Mouse (Mus musculus) 416B (cell line): ENCODE results near the gene C1qb.
A peak's percentile ranks its signal among the peaks of the same experiment; 100 is the strongest.

Experiments used
- DNase-seq: peaks from one replicate; pipeline ENCODE4 v3.0.0; 2011; ENCODE audit warnings: low read depth

The C1qb gene

DNA sequence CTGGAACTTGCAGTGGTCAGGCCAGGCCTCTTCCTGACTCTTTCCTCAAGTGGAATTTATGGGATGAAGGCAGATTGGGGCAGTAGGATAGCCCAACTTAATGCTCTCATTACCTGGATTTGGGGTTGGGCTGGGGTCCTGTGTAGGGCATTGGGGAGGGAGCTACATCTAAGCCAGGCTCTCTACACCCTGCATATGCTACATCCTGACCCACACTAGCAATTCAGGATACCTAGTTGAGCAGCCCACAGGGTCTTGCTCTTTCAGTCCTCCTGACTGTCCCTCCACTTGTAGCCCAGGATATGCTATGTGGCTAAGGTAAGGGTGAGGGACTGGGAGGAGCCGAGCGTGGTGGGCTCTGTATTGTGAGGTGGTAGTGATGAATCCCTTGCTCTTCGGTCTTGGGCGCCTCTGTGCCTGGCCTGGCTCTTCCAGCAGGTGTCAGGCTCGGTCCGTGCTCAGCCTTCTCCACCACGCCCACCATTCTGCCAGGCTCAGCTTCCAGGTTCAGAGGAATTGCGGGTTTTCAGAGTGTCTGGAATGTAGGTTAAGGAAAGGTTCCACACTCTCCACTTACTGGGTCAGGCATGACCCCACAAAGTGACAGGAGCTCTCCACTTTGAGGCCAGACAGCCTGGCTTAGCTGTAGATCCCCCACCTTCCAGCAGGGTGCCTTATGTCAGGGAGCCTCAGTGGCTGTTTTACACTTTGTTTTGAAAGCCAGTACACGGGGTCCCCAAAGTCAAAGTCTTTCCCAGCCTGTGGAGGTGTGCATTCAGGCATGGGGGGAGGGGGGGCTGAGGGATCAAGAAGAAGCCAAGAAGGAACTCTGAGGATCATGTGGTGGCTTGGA, 7.9 kb upstream of the C1qb start:
- DNase-seq: no peak

DNA sequence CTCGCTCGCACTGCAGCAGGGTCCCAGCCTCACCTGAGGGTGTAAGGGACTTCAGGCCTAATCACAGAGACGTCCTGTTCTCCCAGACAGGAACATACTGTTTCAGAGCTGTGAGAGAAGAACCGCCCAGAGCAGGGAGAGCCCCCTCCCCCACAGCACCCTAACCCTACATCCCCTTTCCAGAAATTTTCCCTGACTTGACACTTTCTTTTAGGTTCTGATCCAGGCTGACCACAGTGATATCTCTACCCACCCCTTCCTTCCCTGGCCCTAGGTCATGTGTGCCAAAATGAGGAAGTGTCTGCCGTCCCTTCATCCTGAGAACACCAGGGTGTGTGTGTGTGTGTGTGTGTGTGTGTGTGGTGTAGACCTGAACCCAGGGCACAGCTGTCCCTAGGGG, 6.8 kb upstream of the C1qb start, which contains the start of gene C1qc:
Gene C1qc (minus strand): TSS at position 255 of the 400 bp plus-strand sequence.
- peak; percentile 76 for DNase-seq

DNA sequence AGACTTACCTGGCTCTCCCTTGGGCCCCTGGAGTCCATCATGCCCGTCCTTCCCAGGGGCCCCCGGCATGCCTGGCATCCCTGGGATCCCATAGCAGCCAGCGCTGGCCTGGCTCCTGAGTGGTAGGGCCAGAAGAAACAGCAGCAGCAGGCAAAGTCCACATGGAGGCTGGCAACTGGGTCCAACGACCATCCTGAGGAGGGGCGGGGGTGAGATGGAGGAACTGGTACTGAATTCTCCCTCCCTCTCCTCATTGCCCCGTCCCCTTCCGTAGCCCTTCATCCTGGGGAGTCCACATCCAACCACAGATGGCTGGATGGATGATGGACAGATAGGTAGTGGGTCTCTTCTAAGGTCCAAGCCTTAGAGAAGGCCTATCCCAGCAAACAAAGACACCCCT, 6.4 kb upstream of the C1qb start:
- no peak for DNase-seq

DNA sequence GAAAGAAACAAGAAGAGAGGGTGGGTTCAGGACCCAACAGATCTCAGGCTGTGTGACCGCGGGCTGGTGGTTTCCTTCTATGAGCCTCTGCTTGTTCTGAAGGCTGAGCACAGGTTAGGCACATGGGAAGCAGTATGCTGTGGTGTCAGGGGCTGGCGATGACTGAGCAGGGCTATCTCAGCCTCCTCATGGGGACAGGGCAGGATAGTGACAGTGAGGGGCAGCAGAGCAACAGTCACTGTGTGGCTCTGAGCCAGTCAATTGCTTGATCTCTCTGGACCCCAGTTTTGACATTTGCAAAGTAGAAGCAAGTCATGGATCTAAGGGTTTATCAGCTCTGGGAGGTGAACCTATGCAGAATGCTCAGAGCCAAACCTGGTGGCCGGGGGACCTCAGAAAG, 5.1 kb upstream of the C1qb start:
- no peak for DNase-seq

DNA sequence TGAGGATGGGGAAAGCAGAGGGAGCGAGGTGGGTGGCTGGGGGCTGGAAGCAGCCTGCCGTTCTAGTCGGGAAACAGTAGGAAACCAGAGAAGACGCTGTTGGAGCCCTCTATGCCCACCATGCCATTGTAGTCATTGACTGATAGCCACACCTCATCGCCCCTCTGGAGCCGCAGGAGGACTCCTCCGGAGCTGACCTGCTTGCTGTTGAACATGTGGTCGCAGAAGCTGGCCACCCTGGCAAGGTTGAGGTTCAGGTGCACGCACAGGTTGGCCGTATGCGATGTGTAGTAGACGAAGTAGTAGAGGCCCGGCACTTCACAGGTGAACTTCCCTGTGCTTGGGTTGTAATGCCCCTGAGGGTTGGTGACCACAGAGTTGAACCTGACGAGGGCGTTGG, 4.0 kb upstream of the C1qb start:
- DNase-seq: no peak

DNA sequence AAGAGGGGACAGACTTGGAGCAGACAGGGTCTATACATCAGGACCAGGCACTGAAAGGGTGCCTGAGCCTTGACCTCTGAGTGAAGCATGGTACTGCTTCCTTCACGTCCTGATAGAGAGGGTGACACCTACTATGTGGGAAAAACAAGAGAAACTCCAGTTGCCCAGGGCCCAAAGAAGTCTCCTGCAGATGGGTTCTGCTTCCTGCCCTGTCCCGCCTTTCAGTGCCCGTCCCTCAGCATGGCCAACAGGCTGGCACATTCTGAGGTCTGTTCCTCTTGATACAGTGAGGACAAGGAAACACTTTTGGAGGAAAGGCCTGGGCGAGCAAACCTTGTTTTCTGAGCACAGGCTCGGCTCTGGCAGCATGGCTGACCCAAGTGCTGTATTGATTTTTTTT, 1.7 kb upstream of the C1qb start:
- DNase-seq: no peak

DNA sequence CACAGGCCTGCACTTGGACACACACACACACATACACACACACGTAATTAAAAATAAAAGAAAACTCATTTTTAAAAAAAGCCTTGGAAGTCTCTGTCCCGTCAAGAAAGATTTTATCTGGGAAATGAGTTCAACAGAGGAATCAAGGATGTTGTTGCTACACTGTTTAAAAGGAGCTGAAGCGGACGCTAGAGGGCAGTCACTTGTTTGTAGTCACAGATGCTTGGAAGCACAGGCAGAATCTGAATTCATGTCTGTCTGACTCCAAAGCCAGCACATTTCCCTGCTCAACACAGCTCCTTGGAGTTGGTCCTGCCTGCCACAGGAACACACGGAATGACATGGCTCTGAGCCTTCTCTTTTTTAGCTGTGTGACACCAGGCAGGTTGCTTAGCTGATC, 7.4 kb downstream of the C1qb start:
- peak; percentile 43 for DNase-seq

DNA sequence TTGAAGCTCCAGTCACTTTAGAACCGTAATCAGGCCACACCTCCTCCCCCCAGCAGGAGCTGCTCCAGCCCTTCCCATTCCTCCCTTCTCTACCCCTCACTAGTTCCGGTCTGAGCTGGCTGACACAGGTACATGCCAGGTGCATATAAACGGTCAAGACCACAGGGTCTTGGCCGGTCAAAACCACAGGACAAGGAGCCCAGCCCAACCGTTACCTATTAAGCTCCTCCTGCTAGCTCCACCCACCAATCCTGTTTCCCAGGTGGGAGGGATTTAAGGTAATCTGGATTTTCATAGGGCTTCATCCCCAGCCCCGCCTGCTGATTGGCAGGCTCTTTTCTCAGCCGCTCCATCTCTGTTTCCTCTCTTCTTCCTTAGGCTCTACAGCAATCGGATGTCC, 7.8 kb downstream of the C1qb start:
- no peak for DNase-seq

DNA sequence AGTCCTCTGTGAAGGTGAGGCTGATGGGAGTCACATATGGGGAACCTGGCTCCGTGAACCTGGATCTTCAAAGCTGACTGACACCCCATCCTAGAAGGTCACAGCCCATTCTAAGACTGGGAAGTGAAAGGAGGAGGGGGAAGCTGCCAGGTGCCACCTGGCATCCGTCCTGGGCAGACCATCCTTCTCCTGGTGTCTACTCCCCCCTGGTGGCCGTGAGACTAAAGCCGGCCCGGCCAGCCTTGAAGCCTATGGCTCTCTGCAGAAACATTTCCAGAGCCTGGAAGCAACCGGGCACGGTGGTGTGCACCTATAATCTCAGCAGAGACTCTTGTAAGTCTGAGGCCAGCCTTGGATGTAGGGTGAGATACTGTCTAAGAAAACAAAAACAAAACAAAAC, 9.0 kb downstream of the C1qb start:
- DNase-seq: peak; percentile 28

DNA sequence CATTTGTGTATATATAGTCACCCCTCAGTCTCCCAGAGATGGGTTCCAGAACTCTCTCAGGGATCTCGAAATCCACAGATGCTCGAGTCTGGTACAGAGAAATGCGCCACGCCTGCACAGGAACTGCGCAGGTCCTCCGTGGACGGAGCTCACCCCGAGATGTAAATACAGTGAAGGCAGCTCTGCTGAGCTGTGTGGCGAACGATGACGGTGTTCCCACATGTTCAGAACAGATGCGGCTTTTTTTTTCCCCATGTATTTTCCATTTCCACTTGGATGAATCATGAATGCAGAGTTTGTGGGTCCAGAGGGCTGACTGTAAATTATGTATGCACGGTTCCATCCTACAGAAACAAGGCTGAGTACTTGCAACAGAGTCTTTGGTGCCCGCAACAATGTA, 11.0 kb downstream of the C1qb start:
- DNase-seq: no peak

DNA sequence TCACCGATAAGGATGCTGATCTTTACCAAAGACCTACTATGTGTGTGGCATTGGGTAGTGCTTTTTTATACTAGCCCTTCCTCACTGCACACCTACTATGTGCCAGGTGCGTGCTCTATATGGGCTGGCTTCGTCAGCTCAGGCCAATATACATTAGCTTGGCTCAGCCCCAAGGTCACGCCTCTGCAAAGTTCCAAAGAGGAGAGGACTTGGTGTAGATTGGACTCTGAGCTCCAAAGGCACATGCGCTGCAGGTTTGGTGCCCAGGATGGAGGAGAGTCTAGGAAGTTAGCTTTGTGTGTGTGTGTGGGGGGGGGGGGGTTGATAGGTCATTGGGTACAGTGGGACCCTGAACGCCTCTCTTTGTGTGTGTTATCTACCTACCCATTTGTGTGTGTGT, 17.6 kb downstream of the C1qb start:
- DNase-seq: no peak

DNA sequence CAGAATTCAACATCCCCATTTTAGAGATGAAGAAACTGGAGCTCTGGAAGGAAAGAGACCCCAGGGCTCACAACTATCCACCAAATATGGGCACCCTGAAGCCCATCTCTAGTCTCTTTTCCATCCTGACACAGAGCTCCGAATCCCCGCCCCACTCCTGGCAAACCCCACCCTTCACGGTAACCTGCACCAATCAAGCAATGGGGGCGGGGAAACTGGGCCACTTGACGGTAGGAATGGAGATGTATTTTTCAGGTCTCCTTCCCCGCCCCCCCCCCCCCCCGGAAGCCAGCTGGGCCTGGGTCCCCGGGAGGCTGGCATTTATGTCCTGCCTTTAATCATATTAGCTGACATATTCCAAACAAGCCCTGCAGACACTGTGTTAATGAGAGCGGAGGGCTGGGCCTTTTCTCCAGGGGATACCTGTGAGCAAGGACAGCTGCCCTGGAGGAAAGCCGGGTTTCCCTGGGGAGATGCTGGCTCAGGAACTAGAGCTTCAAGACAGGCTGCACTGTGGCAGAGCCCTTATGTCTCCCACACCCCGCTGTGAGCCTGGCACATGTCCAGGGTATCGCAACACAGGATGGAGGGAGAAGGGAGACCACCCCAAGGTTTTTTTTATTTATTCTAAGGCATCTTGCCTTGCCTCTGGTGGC, 18.2 kb downstream of the C1qb start:
- DNase-seq: no peak

DNA sequence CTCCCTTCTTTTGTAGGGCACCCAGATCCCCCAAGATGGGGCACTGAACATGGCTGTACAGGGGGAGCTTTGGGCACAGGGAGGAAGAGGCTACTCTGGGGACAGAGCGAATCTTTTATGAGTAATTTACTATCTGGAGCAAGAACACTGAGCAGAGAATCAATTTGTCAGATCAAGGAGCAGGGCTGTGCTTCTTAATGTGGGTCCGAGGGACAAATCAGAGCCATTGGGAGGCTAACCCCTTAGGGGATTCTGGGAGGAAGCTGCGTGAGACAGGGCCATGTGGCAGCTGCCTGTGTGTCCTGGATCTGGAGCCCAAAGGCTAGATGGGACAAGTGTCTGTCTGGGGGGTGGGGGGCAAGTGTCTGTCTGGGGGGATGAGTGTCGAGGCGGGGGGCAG, 20.5 kb downstream of the C1qb start:
- DNase-seq: no peak

DNA sequence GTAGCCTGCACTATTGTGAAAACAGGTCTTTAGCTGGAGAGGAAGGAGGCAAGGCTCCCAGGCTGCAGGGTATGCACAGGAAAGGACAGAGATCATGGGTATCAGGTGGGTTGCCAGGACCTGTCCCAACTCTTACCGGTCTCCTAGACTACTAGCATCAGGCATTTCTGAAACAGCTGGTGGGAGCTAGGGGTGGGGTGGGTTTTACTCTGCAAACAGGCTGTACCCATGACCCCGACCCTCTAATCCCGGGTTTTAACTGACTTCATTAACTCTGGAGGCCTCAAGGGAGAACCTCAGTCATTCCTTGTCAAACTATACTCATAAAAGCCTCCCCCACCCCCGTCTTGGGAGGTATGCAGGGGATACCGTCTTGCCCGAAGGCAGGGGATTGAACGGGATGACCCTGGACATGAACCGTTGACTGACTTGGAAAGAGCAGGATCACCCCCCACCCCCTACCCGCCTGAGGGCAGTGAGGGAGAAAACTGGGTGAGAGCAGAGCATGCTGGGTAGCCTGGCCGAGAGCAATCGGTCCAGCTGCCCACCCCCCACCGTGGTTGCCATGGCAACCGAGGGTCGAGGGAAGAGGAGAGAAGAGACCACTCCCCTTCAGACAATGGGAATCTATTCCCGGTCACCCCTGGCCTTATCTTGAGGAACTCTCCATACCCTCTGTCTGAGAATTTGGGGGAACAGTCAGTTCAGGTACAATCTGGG, 21.1 kb downstream of the C1qb start:
- no peak for DNase-seq

DNA sequence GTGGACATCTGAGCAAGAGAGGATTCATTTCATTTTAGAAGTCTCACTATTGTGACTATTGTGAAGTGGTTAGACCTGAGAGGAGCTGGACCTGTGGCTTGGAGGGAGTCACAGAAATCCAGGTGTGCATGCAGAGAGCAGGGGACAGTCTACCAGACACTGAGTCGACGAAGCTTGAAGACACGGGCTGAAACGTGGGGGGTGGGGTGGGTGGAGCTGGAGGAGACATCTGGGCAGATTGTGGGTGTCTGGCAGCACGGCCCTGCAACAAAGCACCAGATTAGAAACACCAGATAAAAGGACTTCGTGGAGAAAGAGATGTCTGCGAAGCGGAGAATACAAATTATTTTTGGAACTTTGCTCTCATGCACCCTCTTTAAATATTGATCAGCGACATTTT, 22.5 kb downstream of the C1qb start:
- no peak for DNase-seq

DNA sequence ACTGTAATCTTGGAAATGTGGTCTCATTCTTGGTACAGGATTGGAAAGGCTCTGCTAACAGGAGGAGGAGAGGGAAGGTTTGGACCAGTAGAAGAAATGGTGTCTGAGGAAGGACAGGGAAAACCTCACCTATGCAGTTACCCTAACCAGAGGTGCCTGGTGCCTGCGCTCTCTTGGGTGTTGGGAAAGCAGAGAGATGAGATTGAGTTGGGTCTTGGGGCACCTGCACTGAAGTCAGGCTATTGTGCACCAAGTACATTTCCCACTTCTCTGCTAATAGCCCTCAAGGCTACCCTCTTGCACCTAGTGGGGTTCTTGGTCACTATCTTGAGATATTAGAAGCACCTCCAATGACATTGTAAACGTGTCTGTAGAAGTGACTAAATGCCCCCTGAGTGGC, 23.6 kb downstream of the C1qb start:
- DNase-seq: no peak

DNA sequence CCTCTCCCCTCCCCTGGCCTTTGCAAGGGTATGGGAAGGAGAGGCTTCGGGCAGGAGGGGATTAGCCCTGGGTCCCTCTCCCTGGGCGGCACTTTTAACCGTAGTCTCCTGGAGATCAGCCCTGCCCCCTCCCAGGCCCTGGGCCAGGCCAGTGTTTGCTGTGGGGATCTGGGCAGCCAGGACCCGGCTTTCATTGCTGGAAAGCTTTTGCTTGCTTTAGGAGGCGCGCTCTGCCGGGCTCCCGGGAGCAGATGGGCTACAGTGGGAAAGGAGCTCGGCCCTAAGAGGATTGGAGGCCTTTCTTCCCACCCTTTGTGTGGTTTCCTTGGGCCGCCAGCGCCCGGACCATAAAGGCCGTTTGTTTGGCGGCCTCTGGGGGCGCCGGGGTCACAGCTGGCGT, 24.2 kb downstream of the C1qb start:
- no peak for DNase-seq

DNA sequence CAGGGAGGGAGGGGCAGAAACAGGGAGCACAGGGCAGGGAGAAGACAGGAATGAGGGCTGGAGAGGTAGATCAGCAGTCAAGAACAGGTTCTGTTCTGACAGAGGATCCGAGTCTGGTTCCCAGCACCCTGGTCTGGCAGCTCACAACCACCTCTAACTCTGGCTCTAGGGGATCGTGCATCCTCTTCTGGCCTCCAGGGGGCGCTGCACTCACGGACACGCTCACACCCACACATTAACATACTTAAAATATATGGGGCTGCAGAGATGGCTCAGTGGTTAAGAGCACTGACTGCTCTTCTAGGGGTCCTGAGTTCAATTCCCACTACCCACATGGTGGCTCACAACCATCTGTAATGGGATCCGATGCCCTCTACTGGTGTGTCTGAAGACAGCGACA, 26.0 kb downstream of the C1qb start:
- DNase-seq: peak; percentile 7

DNA sequence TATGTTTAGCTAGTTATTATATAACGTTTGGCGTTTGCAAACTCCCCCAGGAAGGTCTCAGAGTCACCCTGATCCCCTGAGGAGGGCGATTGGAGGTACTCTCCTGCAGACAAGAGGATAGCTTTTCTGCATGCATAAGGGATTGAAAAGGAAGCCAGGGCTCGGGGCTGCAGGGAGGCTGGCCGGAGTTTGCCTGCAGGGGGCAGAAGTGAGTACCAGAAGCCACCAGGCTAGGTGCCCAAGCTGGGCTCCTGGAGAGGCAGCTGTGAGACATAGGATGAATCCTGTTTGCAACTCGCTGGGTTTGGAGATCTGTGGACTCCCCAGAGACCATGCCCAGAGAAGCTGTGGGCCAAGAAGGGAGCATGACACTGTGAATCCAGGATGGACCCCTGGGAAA, 30.9 kb downstream of the C1qb start:
- no peak for DNase-seq

DNA sequence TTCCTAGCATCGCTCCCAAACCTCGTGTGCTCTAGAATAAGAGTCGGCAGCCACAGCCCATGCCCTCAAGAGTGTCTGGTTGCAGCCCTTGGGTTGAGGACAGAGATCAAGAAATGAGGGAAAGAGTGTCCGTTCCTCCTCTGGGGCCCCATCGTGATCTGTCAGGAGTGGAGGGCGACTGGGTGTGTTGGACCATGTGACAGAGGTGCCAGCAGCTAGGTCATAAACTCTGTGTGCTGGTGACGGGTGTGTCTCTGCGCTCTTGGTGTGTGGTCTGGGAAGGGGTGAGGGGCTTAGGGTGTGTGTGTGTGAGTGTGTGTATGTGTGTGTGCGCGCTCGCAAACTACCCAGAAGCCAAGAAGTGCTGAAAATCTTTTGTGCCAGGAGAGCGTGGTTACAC, 33.0 kb downstream of the C1qb start:
- no peak for DNase-seq

DNA sequence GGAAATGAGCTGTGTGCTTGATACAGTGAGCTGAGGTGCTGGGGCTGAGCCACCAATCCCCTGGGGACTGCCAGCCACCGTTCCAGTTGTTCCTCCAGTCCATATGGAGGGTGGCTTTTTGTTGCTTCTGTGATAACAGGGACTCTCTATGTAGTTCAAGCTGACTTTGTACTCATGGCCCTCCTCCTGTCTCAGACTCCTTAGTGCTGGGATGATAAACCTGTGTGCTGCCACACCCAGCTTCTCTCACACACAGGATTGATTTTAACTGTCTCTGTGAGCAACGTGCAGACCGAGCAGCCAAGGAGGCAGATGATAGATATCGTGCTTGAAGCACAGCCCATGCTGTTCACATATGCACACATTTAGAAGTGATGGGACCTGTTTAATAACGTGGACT, 33.9 kb downstream of the C1qb start:
- DNase-seq: no peak

DNA sequence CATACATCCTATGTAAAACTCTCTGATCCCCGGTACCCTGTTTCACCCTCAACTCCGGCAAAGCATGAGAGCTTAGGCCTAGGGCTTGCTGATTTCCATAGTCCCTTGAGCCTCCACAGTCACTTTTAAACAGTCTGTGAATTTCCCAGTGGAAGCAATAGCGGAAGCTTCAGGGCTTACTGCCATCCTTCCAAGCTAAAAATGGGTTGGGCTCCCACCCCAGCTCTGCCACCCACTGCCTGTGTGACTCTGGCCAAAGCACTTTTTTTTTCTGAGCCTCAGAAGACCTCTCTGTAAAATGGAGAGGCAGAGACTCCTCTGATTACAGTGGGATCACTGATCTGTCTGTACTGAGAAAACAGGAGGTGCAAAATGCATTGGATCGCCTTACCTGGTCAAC, 37.4 kb downstream of the C1qb start:
- no peak for DNase-seq

DNA sequence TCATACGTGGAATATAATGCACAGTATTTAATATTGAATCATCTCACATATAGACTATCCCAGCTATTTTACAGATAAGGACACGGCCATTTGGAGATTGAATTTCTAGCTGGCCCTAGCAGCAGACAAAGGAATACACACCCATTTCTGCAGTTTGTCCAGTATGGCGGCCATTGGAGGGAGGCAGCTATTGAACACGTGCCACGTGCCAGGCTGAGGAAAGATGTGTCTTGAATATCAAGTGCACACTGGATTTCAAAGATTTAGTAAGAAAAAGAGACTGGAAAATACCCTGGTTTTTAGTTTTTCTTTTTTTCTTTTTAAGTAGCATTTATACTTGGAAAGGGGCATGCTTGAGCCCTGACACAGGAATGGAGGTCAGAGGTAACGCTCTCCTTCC, 38.8 kb downstream of the C1qb start:
- DNase-seq: no peak
